Mouse (Mus musculus) heart, postnatal 14 days (tissue): ENCODE results near the gene Smim14. TPM values are rescaled to one million over a fixed set of nuclear protein-coding genes. Genes with fewer than 3 reads are reported as not detected.
"Not testable (repeated sequence)": the region's sequence is repeated elsewhere in the genome, so short reads cannot be mapped to it uniquely, and the experiment has no call there.

Experiments used
- DNase-seq, 2 experiments: peaks; one replicate each; pipeline ENCODE4 v3.0.0; 2021 to 2022
- intact Hi-C: fragments of 180-260 bp; cut with DNase I; formaldehyde crosslinking; loops from one replicate; pipeline ENCODE4 v1.15.1; 2025
- long read RNA-seq, 2 experiments: library from polyadenylated mRNA; stranded (forward); transcript quantifications; one replicate each; pipeline ENCODE4 v2.0.0; 2021
- total RNA-seq, 2 experiments: library from RNA; stranded (reverse); gene quantifications; 2 replicates each; pipeline ENCODE4 v1.2.3; 2021

Gene Smim14
- total RNA-seq = 100 to 1,000 TPM in 1 of 2 experiments, 10 to 100 TPM in 1; 93.4 to 103 TPM
- long read RNA-seq, experiment 1, full-length matches to known transcripts = 82 of 102 reads
- long read RNA-seq, experiment 1, partial matches to known transcripts = 3 of 102 reads
- long read RNA-seq, experiment 1, other reads (novel, unspliced or antisense) = 17 of 102 reads
- long read RNA-seq, experiment 2, full-length matches to known transcripts = 70 of 100 reads
- long read RNA-seq, experiment 2, partial matches to known transcripts = 2 of 100 reads
- long read RNA-seq, experiment 2, other reads (novel, unspliced or antisense) = 28 of 100 reads

DNA sequence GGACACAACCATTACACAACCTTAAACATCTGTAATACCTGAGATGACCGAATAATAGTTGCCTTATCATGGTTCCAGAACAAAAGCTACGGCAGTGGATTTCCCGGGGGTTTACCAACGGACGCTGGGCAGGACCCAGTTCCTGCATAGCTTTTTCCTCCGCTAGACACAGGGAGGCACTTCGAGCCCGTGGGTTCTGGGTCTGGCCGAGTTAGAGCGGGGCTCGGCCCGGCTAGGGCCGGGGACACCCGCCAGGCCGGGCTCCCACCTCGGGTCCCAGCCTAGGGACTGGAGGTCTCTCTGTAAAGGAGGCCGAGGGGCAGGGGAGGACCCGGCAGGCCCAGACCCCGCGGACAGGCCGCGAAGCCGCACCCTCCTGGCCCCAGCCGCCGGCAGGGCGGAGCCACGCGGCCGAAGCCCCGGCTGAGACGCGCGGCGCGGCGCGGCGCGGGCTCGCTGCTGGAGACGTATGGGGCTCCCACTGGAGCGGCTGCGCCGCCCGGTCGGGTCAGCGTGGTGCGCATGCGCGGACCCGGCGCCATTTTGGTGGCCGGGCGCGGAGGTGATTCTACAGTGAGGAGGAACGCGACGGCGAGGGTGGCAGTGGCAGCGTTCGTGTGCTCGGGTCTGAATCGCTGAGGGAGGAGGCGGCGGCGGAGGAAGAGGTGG lies at the start of gene Smim14, which contains the start of gene Ube2k:
TSS of gene Smim14 (minus strand) at position 434 of the 669 bp plus-strand sequence.
TSS of gene Ube2k (plus strand) at position 483 of the 669 bp plus-strand sequence.
- intact Hi-C loops = loop anchor here (2.0 to 10.0 kb wide), 5 partner anchors 44 to 228 kb away; partner anchors contain the start of genes Gm43552, N4bp2 and Ugdh
- peak; percentile 96 to 98 for DNase-seq

DNA sequence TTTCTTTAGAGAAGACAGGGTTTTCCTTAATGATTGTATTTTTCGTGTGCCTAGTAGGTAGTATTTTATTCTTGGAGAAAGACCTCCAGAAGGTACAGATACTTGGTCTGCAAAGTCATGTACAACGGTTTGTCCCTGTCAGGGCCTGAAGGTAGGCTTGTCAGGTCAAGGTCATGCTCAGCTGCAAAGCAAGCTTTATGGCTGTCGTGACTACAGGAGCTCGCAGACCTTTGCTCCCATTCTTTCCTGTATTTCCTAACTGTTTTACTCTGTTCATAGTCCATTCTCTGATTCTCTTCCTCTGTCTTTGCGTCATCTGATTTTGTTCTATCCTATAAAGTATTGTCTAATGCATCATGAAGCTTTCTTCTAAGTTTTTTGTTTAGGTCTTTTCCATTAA lies 49.3 kb upstream of the Smim14 start:
- DNase-seq = no peak
- intact Hi-C loops = no loop called here

DNA sequence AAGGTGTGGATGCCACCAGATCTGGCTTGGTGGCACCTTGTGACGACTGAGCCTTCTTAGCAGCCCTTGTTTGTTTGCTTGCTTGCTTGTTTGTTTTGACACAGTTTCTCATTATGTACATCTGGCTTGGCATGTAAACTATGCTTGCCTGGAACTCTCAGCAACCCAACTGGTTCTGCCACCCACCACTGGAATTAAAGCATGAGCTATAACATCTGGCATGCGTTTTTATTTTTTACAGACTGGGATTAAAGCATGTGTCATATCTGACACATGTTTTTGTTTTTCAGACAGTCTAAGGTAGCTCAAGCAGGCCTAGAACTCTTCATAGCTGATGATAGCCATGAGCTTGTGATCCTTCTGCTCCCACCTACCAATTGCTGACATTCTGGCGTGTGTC lies 41.6 kb upstream of the Smim14 start:
- intact Hi-C loops = no loop called here

DNA sequence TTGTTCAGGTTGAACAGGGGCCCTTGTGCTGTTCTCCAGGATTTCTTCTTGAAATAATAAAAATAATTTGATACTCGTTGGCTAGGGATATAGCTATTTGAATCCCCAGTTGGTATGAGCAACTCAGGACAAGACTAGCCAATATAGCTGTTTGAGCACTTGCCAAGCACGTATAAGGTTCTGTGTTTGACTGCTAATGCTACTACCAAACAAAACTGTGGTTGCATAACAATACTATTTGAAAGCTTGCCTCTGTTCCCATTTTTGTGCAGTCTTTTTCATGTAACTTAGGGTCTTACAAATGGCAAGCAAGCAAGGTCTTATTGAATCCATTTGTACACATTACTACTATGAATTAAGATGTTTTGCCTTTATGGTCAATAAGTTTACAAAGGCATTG lies 38.9 kb upstream of the Smim14 start:
- DNase-seq = no peak
- intact Hi-C loops = no loop called here

More for the DNA sequence above, 41.6 kb upstream of the Smim14 start:
- DNase-seq = no peak

DNA sequence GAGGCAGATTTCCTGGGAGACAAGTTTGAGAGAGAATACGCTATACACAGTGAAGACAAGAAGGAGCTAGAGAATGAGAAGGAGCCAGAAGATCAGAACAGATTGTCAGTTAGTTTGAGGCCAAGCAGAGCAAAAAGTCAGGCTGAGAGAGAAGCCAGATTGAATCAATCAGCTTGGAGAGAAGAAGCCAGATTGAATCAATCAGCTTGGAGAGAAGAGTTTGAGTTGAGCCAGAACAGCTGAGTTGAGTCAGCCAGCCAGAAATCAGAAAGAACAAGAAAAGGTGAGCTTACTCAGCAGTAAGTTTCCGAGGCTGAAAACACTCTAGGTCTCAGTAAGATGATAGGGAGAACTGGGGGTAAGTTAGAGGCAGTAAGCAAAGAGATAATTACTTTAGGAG lies 37.9 kb upstream of the Smim14 start:
- intact Hi-C loops = no loop called here
- no peak for DNase-seq

DNA sequence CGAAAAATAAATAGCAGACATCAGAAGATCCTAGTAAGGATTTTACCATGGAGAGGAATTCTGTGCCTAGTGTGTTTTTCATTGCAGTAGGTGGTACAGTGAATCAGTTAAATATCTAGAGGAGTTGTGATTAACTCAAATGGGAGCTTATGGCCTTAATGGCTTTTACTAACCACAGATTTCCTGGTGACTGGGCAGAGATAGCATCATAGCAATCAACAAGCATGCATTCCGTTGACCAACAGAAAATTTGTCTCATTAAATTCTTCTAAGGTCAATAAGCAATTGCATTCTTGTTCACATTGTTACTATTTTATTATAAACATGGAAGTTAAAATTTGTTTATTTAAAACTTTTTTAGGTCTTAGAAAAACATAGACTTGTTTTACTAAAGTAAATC lies 28.5 kb upstream of the Smim14 start:
- intact Hi-C loops = no loop called here
- DNase-seq = no peak

DNA sequence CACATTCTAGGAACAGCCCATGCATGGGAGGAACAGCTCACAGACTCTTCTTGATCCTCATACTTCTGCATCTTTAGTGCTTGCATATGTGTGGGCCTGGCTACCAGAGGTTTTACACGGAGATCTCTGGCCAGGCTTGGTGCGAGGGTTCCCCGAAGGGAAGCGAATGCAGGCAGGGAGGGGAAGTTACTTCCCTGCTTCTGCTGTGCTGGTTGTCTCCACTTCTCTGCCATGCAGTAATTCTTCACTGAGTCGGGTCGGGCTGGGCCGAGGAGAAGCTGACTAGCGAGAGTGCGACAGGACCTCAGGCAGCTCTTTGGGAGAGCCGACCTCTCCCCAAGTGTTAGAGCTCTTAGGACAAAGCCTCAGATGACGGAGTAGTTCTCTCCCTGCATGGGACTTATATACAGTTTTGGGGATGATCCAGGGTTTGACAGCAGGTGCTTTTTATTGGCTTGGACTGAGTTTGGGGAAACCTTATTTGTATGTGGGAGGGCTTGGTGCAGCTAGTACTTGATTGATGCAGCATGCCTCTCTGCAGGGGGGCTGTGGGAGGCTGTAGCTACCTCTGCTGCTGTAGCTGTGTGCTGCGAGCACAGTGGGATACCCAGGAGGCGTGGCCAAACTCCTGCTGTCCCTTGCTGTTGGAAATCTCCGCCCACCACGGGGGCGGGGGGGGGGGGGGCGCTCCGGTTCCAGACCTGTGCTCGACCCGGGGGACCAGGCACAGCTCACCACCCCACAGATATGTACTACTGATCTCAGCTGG lies 24.3 kb upstream of the Smim14 start:
- DNase-seq = no peak
- intact Hi-C loops = no loop called here

DNA sequence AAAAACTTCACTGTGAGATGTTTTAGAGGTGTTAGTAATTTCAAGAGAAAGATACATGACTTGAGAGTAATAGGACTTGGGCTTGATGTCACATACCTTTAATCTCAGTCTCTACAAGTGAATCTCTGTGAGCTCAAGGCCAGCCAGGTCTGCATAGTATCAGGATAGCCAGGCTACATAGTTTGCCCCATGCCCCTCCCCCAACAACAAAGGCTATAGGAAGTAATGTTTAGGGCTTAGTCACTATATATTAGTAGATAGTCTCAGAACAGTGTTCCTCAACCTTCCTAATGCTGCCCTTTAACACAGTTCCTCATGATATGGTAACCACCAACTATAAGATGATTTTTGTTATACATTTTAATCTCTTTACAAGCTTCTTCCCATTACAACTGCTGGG lies 20.1 kb upstream of the Smim14 start:
- DNase-seq = no peak
- intact Hi-C loops = no loop called here

DNA sequence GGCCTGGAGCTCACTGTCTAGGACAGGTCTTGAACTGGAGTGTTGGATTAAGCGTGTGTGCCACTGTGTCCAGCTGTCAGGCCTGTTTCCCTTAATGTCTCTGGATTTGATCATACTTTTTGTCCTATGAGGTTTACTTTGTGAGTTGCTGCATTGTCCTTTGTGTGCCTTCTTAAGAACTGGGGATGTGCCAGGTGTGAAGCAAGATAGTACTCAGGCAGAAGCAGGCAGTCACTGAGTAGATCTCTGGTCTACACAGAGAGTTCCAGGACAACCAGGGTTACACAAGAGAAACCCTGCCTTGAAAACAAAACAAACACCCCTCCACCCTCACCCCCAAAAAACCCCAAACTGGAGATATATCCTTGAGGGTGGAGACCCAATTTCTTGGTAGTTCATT lies 12.7 kb upstream of the Smim14 start:
- no peak for DNase-seq
- intact Hi-C loops = no loop called here

DNA sequence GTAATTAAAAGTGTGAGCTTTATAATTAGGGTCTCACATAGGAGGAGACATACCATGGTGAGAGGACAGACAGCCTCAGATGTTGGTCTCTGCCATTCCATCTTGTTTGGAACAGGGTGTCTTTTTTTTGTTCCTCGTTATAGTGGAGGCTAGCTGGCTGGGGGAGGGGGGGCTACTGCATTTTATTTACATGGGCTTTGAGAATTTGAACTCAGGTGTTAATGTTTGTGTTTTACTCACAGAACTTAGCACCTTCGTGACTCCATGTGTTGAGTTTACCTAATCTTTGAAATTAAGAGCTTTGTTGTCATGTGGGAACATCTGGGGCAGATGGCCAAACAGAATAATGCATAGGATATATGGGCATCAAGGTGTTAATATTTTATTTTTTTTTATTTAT lies 7.6 kb upstream of the Smim14 start:
- intact Hi-C loops = no loop called here
- no peak for DNase-seq

DNA sequence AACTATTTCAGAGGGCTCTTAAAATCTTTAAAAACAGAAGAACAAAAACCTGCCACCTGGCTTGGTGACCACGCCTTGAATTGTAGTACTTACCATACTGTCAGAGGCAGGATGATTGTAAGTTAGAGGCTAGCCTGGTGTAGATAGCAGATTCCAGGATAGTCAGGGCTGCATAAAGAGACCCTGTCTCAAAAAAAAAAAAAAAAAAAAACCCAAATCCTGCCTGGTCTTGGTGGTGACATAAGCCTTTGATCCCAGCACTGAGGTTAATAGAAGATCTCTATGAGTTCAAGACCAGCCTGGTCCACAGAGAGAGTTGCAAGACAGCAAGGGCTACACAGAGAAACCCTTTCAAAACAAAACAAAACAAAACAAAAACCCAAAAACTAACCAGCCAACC lies 6.5 kb upstream of the Smim14 start:
- DNase-seq = no peak
- intact Hi-C loops = no loop called here

DNA sequence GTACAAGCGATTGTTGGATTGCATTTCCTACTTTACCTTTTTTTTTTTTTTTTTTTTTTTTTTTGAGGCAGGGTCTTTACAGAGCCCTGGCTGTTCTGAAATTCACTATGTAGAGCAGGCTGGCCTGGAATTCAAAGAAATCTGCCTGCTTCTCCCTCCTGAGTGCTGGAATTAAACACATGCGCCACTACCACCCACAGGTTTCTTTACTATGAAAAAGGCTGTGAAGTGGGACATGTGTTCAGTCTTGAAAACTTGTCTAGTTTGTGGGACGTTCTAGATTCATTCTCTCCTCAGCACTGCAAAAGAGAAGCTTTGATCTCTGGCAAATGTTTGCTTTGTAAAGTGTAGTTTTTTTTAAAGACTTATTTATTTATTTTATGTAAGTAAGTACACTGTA lies 4.9 kb upstream of the Smim14 start:
- DNase-seq = no peak
- intact Hi-C loops = no loop called here

DNA sequence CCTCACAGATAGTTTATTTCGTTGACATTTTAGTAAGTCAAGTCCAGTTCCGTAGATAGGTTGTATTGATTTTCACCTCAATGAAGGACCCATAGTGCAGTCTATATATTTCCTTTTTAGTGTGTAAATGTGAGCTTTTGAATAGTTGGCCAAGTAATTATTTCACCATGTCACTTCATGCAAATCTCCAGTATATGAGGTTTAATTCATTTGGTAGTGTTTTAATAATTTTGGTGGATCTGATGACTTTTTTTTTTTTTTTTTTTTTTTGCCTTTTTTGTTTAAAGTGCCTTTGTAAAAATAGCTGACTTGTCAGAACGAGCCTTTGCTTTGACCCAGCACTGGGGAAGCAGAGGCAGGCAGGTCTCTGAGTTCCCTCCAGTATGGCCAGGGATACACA lies 2.8 kb upstream of the Smim14 start:
- DNase-seq = no peak
- intact Hi-C loops = loop anchor here (5.0 to 10.0 kb wide), 3 partner anchors 83 to 225 kb away; partner anchors contain the start of genes N4bp2 and Ugdh

DNA sequence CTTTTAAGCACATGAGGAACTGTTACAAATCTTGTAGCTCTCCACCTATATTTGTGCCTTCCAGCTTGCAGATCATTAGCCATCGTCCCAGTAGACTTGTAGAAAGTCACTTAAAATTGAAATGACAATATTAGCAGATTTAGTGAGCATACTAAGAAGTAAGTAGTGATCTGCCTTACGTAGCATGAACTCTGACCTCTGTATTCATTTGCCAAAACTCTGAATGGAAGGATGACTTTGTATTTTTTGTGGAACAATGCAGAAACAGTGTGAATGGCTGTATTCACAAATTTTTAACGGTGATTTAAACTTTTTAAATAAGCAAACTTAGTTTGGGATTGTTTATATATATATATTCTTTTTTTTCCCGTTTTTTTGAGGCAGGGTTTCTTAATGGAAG lies 1.8 kb upstream of the Smim14 start:
- intact Hi-C loops = loop anchor here (5.0 to 10.0 kb wide), 3 partner anchors 83 to 226 kb away; partner anchors contain the start of genes N4bp2 and Ugdh
- no peak for DNase-seq

DNA sequence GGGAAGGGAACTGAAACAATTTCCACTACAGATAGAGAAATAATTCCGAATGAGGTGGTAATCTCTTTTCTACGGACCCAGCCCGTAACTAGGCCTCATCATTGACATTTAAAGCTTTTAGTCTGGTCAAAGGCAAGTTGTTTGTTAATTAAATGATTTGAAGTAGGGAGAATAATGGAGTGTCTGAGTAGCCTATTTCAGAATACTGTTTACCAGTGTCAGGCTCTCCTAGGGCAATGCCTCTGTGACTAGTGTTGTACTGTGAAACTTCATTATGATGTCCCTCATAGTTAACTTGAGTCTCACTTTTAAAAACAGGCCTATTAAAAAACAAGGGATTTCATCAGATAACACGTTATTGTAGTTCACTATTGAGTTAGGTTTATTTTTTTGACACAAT lies 1.1 kb upstream of the Smim14 start:
- DNase-seq = no peak
- intact Hi-C loops = loop anchor here (5.0 to 10.0 kb wide), 3 partner anchors 84 to 227 kb away; partner anchors contain the start of genes N4bp2 and Ugdh

DNA sequence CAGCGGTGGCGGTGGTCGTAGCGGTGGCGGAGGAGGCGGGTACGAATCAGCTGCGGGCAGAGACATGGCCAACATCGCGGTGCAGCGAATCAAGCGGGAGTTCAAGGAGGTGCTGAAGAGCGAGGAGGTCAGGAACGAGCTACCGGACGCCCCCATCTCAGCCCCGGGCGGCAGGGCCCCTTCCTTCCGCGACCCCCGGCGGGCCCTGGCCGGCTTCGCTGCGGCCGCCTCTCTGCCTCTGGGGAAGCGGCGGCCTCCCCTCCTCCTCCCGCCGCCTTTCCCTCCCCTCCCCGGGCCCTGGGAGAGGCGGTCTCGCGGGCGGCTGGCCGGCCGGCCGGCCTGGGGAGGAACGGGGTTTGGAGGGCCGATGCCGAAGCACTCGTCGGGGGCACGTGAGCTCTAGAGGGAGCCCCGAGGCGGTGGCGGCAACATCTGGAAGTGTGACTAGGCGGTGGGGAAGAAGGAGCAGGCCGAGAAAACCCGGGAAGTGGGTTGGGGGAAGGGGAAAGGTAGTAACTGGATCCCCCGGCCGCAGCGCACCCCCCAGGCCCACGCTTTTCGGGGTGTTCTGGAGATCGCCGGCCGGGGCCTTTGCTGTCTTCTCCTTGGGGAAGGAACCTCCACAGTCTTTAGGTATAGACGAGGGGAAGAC lies 562 bp upstream of the Smim14 start:
- DNase-seq = peak in 1 of 2 experiments; percentile 62
- intact Hi-C loops = loop anchor here (2.0 to 10.0 kb wide), 5 partner anchors 45 to 227 kb away; partner anchors contain the start of genes Gm43552, N4bp2 and Ugdh

DNA sequence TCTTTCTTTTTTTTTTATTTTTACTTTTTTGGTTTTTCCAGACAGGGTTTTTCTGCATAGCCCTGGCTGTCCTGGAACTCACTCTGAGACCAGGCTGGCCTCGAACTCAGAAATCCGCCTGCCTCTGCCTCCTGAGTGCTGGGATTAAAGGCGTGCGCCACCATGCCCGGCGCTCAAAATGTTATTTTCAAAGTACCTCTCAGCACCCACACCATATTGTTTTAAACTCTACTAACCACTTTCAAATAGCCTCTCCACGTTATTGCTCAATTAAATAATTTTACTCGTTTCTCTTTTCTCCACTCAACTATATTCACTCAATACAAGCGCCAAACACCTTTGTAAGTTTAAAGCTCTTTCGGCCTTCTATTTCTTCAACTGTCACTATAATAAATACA lies 917 bp downstream of the Smim14 start:
- DNase-seq = not testable (repeated sequence)
- intact Hi-C loops = loop anchor here (2.0 to 10.0 kb wide), 5 partner anchors 43 to 229 kb away; partner anchors contain the start of genes Gm43552, N4bp2 and Ugdh

DNA sequence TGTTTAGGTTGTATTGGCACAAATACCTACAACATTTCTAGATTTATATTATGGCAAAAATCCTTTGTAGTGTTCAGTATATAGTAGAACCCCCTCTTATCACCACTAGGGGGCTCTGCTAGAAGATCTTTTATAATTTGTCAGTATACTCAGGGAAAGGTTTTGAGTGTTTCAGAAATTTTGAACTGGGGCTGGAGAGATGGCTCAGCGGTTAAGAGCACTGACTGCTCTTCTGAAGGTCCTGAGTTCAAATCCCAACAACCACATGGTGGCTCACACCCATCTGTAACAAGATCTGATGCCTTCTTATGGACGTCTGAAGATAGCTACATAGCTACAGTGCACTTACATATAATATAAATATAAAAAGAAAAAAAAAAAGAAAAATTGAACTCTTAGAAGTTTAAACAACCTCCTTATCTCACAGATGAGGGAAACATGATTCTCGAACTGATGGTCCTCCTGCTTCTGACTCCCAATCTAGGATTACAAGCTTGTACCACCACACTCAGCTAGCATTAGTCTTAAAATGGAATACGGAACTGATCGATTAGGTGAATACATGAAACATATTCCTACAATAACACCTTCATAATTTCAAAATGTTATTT lies 1.4 kb downstream of the Smim14 start:
- intact Hi-C loops = loop anchor here (2.0 to 10.0 kb wide), 5 partner anchors 43 to 229 kb away; partner anchors contain the start of genes Gm43552, N4bp2 and Ugdh
- peak; percentile 9 to 26 for DNase-seq

DNA sequence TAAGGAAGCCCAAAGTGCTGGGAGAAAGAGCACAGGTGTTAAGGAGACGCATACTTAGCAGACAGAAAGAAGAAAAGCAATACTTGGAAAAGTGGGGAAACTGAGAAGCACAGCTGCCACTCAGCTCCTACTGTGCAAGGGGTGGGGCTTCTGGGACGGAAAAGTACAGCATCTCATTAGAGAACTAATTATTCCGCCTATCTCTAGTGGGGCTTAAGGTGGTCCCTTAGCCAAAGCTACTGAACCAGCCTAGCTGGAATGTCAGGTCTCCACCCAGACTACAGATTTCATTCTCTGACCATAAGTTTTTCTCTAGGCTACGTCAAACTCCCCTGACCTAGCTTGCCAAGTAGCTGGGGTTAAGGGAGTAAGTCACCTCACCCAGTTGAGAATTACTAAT lies 2.5 kb downstream of the Smim14 start:
- intact Hi-C loops = loop anchor here (5.0 to 10.0 kb wide), 2 partner anchors 132 to 230 kb away; partner anchors contain the start of gene N4bp2

DNA sequence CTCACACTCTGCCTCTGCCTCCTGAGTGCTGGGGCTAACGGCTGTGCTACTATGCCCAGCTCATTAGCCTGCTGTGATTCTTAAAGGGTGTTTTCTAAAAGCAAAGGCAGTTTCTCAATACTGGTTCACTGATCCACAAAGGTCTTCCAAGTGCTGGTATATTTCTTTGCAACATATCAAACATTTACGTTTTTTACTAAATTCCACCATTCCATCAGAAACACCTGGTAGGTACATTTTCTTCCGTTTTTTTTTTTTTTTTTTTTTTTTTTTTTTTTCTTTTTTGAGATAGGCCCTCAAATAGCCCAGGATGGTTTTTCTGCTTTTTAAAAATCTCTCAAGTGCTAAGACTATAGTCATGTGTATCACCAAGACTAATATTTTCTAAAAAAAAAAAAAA lies 5.7 kb downstream of the Smim14 start:
- no peak for DNase-seq
- intact Hi-C loops = loop anchor here (5.0 to 10.0 kb wide), 2 partner anchors 129 to 234 kb away; partner anchors contain the start of gene N4bp2

More for the DNA sequence above, 2.5 kb downstream of the Smim14 start:
- no peak for DNase-seq
